Mouse (Mus musculus) cerebellum, postnatal 25 days (tissue): Measurements from ENCODE around the gene Ccdc13.

ENCODE experiments used
- DNase-seq, 2 experiments: peaks; one replicate each; pipeline ENCODE4 v3.0.0; 2021; ENCODE audit warnings: mixed read lengths in 2 of 2

Gene Ccdc13

GRCm38 (mm10) chr9:121838829-121839621, at the start of gene Ccdc13:
TSS of gene Ccdc13 (minus strand) at chr9:121839461.
- peak; percentile 57 to 76 for DNase-seq

- DNase-seq, result no peak
These were observed 42.8 kb upstream of the Ccdc13 start for GRCm38 (mm10) chr9:121882015-121882457.

GRCm38 (mm10) chr9:121881301-121881700, 42.0 kb upstream of the Ccdc13 start:
- no peak for DNase-seq

- DNase-seq, result peak; percentile 39 to 76
These were observed 41.6 kb upstream of the Ccdc13 start for GRCm38 (mm10) chr9:121880840-121881239.

GRCm38 (mm10) chr9:121877052-121877740, 37.9 kb upstream of the Ccdc13 start:
- peak; percentile 62 to 79 for DNase-seq

- no peak for DNase-seq
These were observed 34.3 kb upstream of the Ccdc13 start for GRCm38 (mm10) chr9:121873578-121873977.

- DNase-seq, result no peak
These were observed 32.9 kb upstream of the Ccdc13 start for GRCm38 (mm10) chr9:121872062-121872683.

GRCm38 (mm10) chr9:121869973-121870515, 30.8 kb upstream of the Ccdc13 start:
- no peak for DNase-seq

- DNase-seq, result no peak
These were observed 30.2 kb upstream of the Ccdc13 start for GRCm38 (mm10) chr9:121869432-121869831.

- DNase-seq, result no peak
These were observed 29.0 kb upstream of the Ccdc13 start for GRCm38 (mm10) chr9:121868236-121868635.

GRCm38 (mm10) chr9:121867632-121868031, 28.4 kb upstream of the Ccdc13 start:
- DNase-seq, result no peak

- no peak for DNase-seq
These were observed 26.3 kb upstream of the Ccdc13 start for GRCm38 (mm10) chr9:121865425-121866008.

- no peak for DNase-seq
These were observed 25.6 kb upstream of the Ccdc13 start for GRCm38 (mm10) chr9:121864837-121865236.

GRCm38 (mm10) chr9:121860921-121861320, 21.7 kb upstream of the Ccdc13 start:
- no peak for DNase-seq

- no peak for DNase-seq
These were observed 20.1 kb upstream of the Ccdc13 start for GRCm38 (mm10) chr9:121859345-121859744.

- no peak for DNase-seq
These were observed 18.9 kb upstream of the Ccdc13 start, which contains the start of gene Higd1a for GRCm38 (mm10) chr9:121858153-121858488. TSS of gene Higd1a (minus strand) at chr9:121858362.

- DNase-seq, result peak; percentile 98 to 99
These were observed 18.4 kb upstream of the Ccdc13 start for GRCm38 (mm10) chr9:121857474-121858152.

GRCm38 (mm10) chr9:121856649-121857416, 17.6 kb upstream of the Ccdc13 start:
- no peak for DNase-seq

GRCm38 (mm10) chr9:121854246-121854645, 15.0 kb upstream of the Ccdc13 start:
- DNase-seq, result no peak

- DNase-seq, result no peak
These were observed 8.6 kb upstream of the Ccdc13 start for GRCm38 (mm10) chr9:121847842-121848241.

GRCm38 (mm10) chr9:121847138-121847537, 7.9 kb upstream of the Ccdc13 start:
- DNase-seq, result no peak
